Mouse (Mus musculus): Measurements from ENCODE around the gene Spock1. TPM values are rescaled to one million over a fixed set of nuclear protein-coding genes. Genes with fewer than 3 reads are reported as not detected.

Gene Spock1
- polyA plus RNA-seq, 1 experiment from 2014 or later = 1.2 TPM

DNA sequence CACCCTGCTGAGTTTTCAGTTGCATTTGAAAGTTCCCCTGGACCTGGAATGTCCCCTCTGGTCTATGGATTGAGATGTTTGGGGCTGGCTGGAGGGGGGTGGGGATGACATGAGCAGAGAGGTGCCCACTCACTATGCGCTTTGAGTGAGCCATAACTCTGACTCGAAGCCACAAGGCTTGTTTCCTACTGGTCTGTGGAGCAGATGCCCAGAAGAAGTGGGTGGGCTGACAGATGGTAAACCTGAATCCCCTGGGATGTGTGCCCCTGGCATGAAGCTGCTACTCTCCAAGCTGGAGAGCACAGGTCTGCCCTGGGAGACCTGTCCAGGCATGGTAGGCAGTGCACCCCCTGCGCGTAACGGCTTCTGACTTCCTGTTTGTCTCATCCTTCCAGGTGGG lies 147.0 kb downstream of the Spock1 start:
- H3K4me2 ChIP-seq (ENCODE audit: low read depth, severe bottlenecking) = no peak overlapping the region
- WGBS = 83% methylated on average over 5 of the region's 5 CpGs
- H3K4me1 ChIP-seq (ENCODE audit: control insufficient read depth, insufficient read depth, low read length) = 0 out of 2 replicates have a peak, but pooled peaks cover 3% of the 10 kb centered on the region
- H3K9ac ChIP-seq (ENCODE audit: low read length) = no peak overlapping the region
- DNase-seq (ENCODE audit: low spot score) (no peak), ATAC-seq (ENCODE audit: insufficient number of reproducible peaks, low FRiP score, low TSS enrichment, low read depth) (no peak)
- no peaks in the 10 kb centered on the region for H3K36me3 ChIP-seq (ENCODE audit: control insufficient read depth, insufficient read depth, low read length)
- no peaks in the 10 kb centered on the region for H3K9me3 ChIP-seq (ENCODE audit: control insufficient read depth, low read length)
- no peak overlapping the region for H3K4me3 ChIP-seq (ENCODE audit: low read depth, low read length)
- H3K27me3 ChIP-seq (ENCODE audit: control insufficient read depth, insufficient read depth, low read length) = no peaks in the 10 kb centered on the region; the same call in 1 of the 2 replicates
- H3K27ac ChIP-seq (replicated peaks; ENCODE audit: low read depth, low read length) = no peak overlapping the region

- H3K36me3 ChIP-seq (ENCODE audit: control insufficient read depth, insufficient read depth, low read length) = no peaks in the 10 kb centered on the region
- H3K4me2 ChIP-seq (ENCODE audit: low read depth, severe bottlenecking) = no peak overlapping the region
- H3K4me3 ChIP-seq (ENCODE audit: low read depth, low read length) = no peak overlapping the region
- DNase-seq (ENCODE audit: low spot score) = no peak
- H3K27me3 ChIP-seq (ENCODE audit: control insufficient read depth, insufficient read depth, low read length) = no peaks in the 10 kb centered on the region; the same call in 1 of the 2 replicates
- no peak for ATAC-seq (ENCODE audit: insufficient number of reproducible peaks, low FRiP score, low TSS enrichment, low read depth)
- WGBS = 93% methylated on average over 3 of the region's 3 CpGs
- H3K9me3 ChIP-seq (ENCODE audit: control insufficient read depth, low read length) = no peaks in the 10 kb centered on the region
- H3K4me1 ChIP-seq (ENCODE audit: control insufficient read depth, insufficient read depth, low read length) = 0 out of 2 replicates have a peak, but pooled peaks cover 3% of the 10 kb centered on the region
- H3K9ac ChIP-seq (ENCODE audit: low read length) = no peak overlapping the region
- no peak overlapping the region for H3K27ac ChIP-seq (replicated peaks; ENCODE audit: low read depth, low read length)
These were observed 147.5 kb downstream of the Spock1 start for GRCm38 (mm10) chr13:57760618-57761017.

DNA sequence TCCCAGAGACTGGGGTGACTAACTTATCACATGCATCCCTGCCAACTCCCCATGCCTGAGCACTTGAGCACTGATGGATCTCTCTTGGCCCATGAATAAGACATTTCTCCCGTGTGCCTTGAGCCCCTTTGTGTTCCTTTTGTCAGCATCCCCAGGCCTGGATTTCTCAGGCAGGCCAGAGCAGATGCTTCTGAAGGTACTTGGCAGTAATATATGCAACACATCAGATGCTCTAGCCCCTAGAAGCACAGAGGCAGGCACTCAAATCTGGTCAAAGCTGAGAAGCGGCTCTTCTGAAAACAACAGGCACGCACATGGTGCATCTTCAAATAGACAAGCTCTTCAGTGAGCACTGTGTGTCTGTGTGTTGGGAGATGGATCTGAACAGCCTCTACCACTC lies 151.8 kb downstream of the Spock1 start:
- H3K27me3 ChIP-seq (ENCODE audit: control insufficient read depth, insufficient read depth, low read length) = no peaks in the 10 kb centered on the region; the same call in 1 of the 2 replicates
- H3K9ac ChIP-seq (ENCODE audit: low read length) = no peak overlapping the region
- H3K36me3 ChIP-seq (ENCODE audit: control insufficient read depth, insufficient read depth, low read length) = no peaks in the 10 kb centered on the region
- H3K9me3 ChIP-seq (ENCODE audit: control insufficient read depth, low read length) = no peaks in the 10 kb centered on the region
- ATAC-seq (ENCODE audit: insufficient number of reproducible peaks, low FRiP score, low TSS enrichment, low read depth) (no peak), DNase-seq (ENCODE audit: low spot score) (no peak)
- H3K4me3 ChIP-seq (ENCODE audit: low read depth, low read length) = no peak overlapping the region
- no peak overlapping the region for H3K27ac ChIP-seq (replicated peaks; ENCODE audit: low read depth, low read length)
- 91% methylated on average over 3 of the region's 3 CpGs for WGBS
- 0 out of 2 replicates have a peak, but pooled peaks cover 3% of the 10 kb centered on the region for H3K4me1 ChIP-seq (ENCODE audit: control insufficient read depth, insufficient read depth, low read length)
- H3K4me2 ChIP-seq (ENCODE audit: low read depth, severe bottlenecking) = no peak overlapping the region

DNA sequence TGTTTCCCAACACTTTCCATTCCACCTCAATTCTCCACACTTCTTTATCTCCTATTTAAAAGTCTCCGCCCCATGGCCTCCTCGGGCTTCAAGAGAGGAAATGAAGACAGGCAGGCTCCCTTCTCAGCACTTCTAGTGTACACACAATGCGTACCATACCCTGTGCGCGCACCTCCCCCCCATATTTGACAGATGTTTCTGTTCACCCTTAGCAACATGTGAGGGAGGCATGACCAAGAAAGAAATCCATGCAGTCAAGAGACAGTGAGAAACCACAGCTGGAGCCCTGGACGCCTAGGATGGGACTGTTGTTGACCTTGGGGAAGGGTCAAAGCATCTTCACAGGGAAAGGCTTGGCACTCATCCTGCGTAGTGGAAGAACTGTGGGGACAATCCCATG lies 157.3 kb downstream of the Spock1 start:
- WGBS = 88% methylated on average over 7 of the region's 7 CpGs
- H3K9ac ChIP-seq (ENCODE audit: low read length) = no peak overlapping the region

DNA sequence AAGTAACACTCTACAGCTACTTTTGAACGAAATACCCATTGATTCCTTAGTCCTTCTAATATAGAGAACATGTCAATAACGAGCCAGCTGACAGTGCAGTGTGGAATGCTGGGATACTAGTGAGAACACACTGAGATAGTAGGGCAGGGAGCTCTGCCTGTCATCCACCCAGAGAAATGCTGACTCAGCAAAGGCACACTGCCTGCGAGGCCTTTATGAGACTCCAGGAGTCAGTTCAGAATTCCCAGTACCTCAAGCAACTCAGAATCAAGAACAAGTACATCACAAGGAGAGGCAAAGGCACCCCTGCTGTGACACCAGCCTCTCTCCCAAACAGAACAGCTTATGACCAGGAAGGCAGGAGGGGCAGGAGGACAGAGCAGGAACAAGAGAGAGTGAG lies 163.5 kb downstream of the Spock1 start:
- Histone ChIP-seq H3K36me3 (ENCODE audit: control insufficient read depth, insufficient read depth, low read length) (no peaks in the 10 kb centered on the region), H3K9ac (ENCODE audit: low read length) (no peak overlapping the region), H3K4me3 (ENCODE audit: low read depth, low read length) (no peak overlapping the region), H3K9me3 (ENCODE audit: control insufficient read depth, low read length) (no peaks in the 10 kb centered on the region), H3K27ac (replicated peaks; ENCODE audit: low read depth, low read length) (no peak overlapping the region), H3K4me2 (ENCODE audit: low read depth, severe bottlenecking) (no peak overlapping the region), H3K4me1 (ENCODE audit: control insufficient read depth, insufficient read depth, low read length) (peaks cover 21% of the 10 kb centered on the region), H3K27me3 (ENCODE audit: control insufficient read depth, insufficient read depth, low read length) (no peaks in the 10 kb centered on the region)
- DNase-seq (ENCODE audit: low spot score) = no peak
- ATAC-seq (ENCODE audit: insufficient number of reproducible peaks, low FRiP score, low TSS enrichment, low read depth) = no peak
- 79% methylated on average over 3 of the region's 3 CpGs for WGBS

More for the DNA sequence above, 157.3 kb downstream of the Spock1 start:
- no peaks in the 10 kb centered on the region for H3K27me3 ChIP-seq (ENCODE audit: control insufficient read depth, insufficient read depth, low read length)
- no peaks in the 10 kb centered on the region for H3K4me1 ChIP-seq (ENCODE audit: control insufficient read depth, insufficient read depth, low read length)
- no peaks in the 10 kb centered on the region for H3K9me3 ChIP-seq (ENCODE audit: control insufficient read depth, low read length)
- no peak overlapping the region for H3K4me3 ChIP-seq (ENCODE audit: low read depth, low read length)
- no peaks in the 10 kb centered on the region for H3K36me3 ChIP-seq (ENCODE audit: control insufficient read depth, insufficient read depth, low read length)
- ATAC-seq (ENCODE audit: insufficient number of reproducible peaks, low FRiP score, low TSS enrichment, low read depth) (no peak), DNase-seq (ENCODE audit: low spot score) (no peak)
- no peak overlapping the region for H3K4me2 ChIP-seq (ENCODE audit: low read depth, severe bottlenecking)
- no peak overlapping the region for H3K27ac ChIP-seq (replicated peaks; ENCODE audit: low read depth, low read length)

DNA sequence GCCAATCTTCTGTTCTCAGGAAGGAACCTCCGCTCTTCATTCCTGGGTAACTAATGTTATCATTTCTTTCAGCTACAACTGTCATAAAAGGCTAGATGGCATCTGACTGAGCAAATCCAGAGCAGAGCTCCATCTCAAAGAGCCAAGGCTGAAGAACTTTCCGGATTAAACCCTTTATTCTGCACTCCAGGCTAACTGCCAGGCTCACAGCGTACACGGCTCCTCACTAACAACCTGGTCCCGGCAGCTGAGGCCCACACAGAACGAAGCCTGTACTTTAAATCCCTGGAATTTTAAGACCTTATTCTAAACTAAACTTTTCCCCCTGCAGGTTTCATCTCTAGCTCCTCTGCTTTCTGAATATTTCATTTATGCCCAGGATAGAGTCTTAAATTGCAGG lies 166.9 kb downstream of the Spock1 start:
- Histone ChIP-seq H3K4me3 (ENCODE audit: low read depth, low read length) (no peak overlapping the region), H3K27me3 (ENCODE audit: control insufficient read depth, insufficient read depth, low read length) (no peaks in the 10 kb centered on the region), H3K27ac (replicated peaks; ENCODE audit: low read depth, low read length) (no peak overlapping the region), H3K36me3 (ENCODE audit: control insufficient read depth, insufficient read depth, low read length) (no peaks in the 10 kb centered on the region), H3K9ac (ENCODE audit: low read length) (no peak overlapping the region), H3K4me2 (ENCODE audit: low read depth, severe bottlenecking) (no peak overlapping the region), H3K9me3 (ENCODE audit: control insufficient read depth, low read length) (no peaks in the 10 kb centered on the region), H3K4me1 (ENCODE audit: control insufficient read depth, insufficient read depth, low read length) (peaks cover 27% of the 10 kb centered on the region)
- ATAC-seq (ENCODE audit: insufficient number of reproducible peaks, low FRiP score, low TSS enrichment, low read depth) = no peak
- WGBS = 55% methylated on average over 6 of the region's 6 CpGs
- no peak for DNase-seq (ENCODE audit: low spot score)

DNA sequence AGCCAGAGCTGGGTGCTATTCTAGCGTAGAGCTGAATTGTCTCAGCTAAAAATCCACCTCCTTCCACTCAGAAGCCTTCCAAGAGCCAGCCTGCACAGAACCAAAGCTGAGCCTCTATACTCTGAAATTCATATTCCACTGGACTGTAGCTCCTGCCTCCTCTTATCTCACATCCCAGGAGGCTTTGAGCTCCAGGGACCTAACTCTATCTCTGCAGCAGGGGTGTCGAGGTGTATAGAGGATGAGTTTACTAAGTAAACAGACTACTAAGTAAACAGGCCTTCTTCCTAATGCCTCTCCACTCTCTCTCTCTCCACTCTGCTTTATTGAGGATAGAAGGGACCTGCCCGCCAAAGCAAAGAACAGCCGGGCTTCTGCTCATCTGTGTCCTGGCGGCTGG lies 167.7 kb downstream of the Spock1 start:
- ATAC-seq (ENCODE audit: insufficient number of reproducible peaks, low FRiP score, low TSS enrichment, low read depth) (no peak), DNase-seq (ENCODE audit: low spot score) (no peak)
- Histone ChIP-seq H3K4me3 (ENCODE audit: low read depth, low read length) (no peak overlapping the region), H3K4me1 (ENCODE audit: control insufficient read depth, insufficient read depth, low read length) (peaks cover 32% of the 10 kb centered on the region), H3K27me3 (ENCODE audit: control insufficient read depth, insufficient read depth, low read length) (no peaks in the 10 kb centered on the region), H3K9ac (ENCODE audit: low read length) (no peak overlapping the region), H3K9me3 (ENCODE audit: control insufficient read depth, low read length) (no peaks in the 10 kb centered on the region), H3K4me2 (ENCODE audit: low read depth, severe bottlenecking) (no peak overlapping the region), H3K27ac (replicated peaks; ENCODE audit: low read depth, low read length) (no peak overlapping the region), H3K36me3 (ENCODE audit: control insufficient read depth, insufficient read depth, low read length) (no peaks in the 10 kb centered on the region)
- 34% methylated on average over 5 of the region's 5 CpGs for WGBS

- ATAC-seq (ENCODE audit: insufficient number of reproducible peaks, low FRiP score, low TSS enrichment, low read depth) = no peak
- Histone ChIP-seq H3K9ac (ENCODE audit: low read length) (no peak overlapping the region), H3K4me1 (ENCODE audit: control insufficient read depth, insufficient read depth, low read length) (peaks cover 18% of the 10 kb centered on the region), H3K4me2 (ENCODE audit: low read depth, severe bottlenecking) (no peak overlapping the region), H3K4me3 (ENCODE audit: low read depth, low read length) (no peak overlapping the region), H3K36me3 (ENCODE audit: control insufficient read depth, insufficient read depth, low read length) (no peaks in the 10 kb centered on the region), H3K27me3 (ENCODE audit: control insufficient read depth, insufficient read depth, low read length) (no peaks in the 10 kb centered on the region), H3K9me3 (ENCODE audit: control insufficient read depth, low read length) (no peaks in the 10 kb centered on the region), H3K27ac (replicated peaks; ENCODE audit: low read depth, low read length) (no peak overlapping the region)
- DNase-seq (ENCODE audit: low spot score) = no peak
- 40% methylated on average over 7 of the region's 7 CpGs for WGBS
These were observed 172.1 kb downstream of the Spock1 start for GRCm38 (mm10) chr13:57736060-57736459.

- Histone ChIP-seq H3K4me2 (ENCODE audit: low read depth, severe bottlenecking) (no peak overlapping the region), H3K36me3 (ENCODE audit: control insufficient read depth, insufficient read depth, low read length) (no peaks in the 10 kb centered on the region), H3K27ac (replicated peaks; ENCODE audit: low read depth, low read length) (no peak overlapping the region), H3K4me1 (ENCODE audit: control insufficient read depth, insufficient read depth, low read length) (peaks cover 10% of the 10 kb centered on the region), H3K27me3 (ENCODE audit: control insufficient read depth, insufficient read depth, low read length) (no peaks in the 10 kb centered on the region), H3K9me3 (ENCODE audit: control insufficient read depth, low read length) (no peaks in the 10 kb centered on the region), H3K9ac (ENCODE audit: low read length) (no peak overlapping the region), H3K4me3 (ENCODE audit: low read depth, low read length) (no peak overlapping the region)
- ATAC-seq (ENCODE audit: insufficient number of reproducible peaks, low FRiP score, low TSS enrichment, low read depth) = no peak
- no peak for DNase-seq (ENCODE audit: low spot score)
- 89% methylated on average over 4 of the region's 4 CpGs for WGBS
These were observed 173.6 kb downstream of the Spock1 start for GRCm38 (mm10) chr13:57734549-57734948.

Data from limb, embryonic 11.5 days (tissue).